Mouse (Mus musculus) C3H10T1/2 (cell line): ENCODE data around the gene Ppox. TPM values are rescaled to one million over a fixed set of nuclear protein-coding genes. Genes with fewer than 3 reads are reported as not detected.

ENCODE experiments used
- polyA plus RNA-seq, 2 experiments: library from polyadenylated mRNA; unstranded; fragments of >200 nt; fragmentation: generic; extraction: Trizol; gene quantifications; one replicate each; pipeline ENCODE4 v1.2.1; 2012; ENCODE audit warnings: missing spikeins in 2 of 2

The Ppox gene
- polyA plus RNA-seq, result 10 to 100 TPM in 1 of 2 experiments, 1 to 10 TPM in 1; 7.7 to 19.8 TPM

GRCm38 (mm10) chr1:171280916-171281527 is at the start of gene Ppox:
Gene Ppox (minus strand): TSS chr1:171281186.

GRCm38 (mm10) chr1:171328839-171329432 is 48.0 kb upstream of the Ppox start, which contains the start of gene Dedd:
Gene Dedd (plus strand): TSS chr1:171329145.

GRCm38 (mm10) chr1:171294298-171295062 is 13.5 kb upstream of the Ppox start, which contains the start of gene Ufc1:
Gene Ufc1 (minus strand): TSS chr1:171295024.

GRCm38 (mm10) chr1:171287136-171288081 is 6.4 kb upstream of the Ppox start, which contains the start of gene Usp21:
Gene Usp21 (minus strand): TSS chr1:171287991.

GRCm38 (mm10) chr1:171269848-171270572 is 11.0 kb downstream of the Ppox start, which contains the start of gene B4galt3:
Gene B4galt3 (plus strand): TSS chr1:171270328.

GRCm38 (mm10) chr1:171250680-171251593 is 30.0 kb downstream of the Ppox start, which contains the start of gene Ndufs2:
Gene Ndufs2 (minus strand): TSS chr1:171251388.

GRCm38 (mm10) chr1:171249913-171250600 is 30.9 kb downstream of the Ppox start, which contains the start of gene Adamts4:
Gene Adamts4 (plus strand): TSS chr1:171250421.

GRCm38 (mm10) chr1:171234126-171234525 is 46.9 kb downstream of the Ppox start, which contains the start of gene Fcer1g:
Gene Fcer1g (minus strand): TSS chr1:171234365.

Other genes with a start within 250 kb of the Ppox start
- gene Fcgr3, start 216.3 kb downstream of the Ppox start, polyA plus RNA-seq, result not detected
- gene Cfap126, start 167.3 kb downstream of the Ppox start, polyA plus RNA-seq, result 1 to 10 TPM in 1 of 2 experiments, under 1 TPM in 1; 0.47 to 2.7 TPM
- 100 to 1,000 TPM in 1 of 2 experiments, 10 to 100 TPM in 1; 72.7 to 128 TPM for gene Sdhc, start 130.6 kb downstream of the Ppox start, polyA plus RNA-seq
- gene Mpz, start 130.5 kb downstream of the Ppox start, polyA plus RNA-seq, result under 1 TPM; 0.07 to 0.42 TPM
- gene Pcp4l1, start 84.9 kb downstream of the Ppox start, polyA plus RNA-seq, result under 1 TPM in 1 of 2 experiments, not detected in 1; 0.11 TPM
- under 1 TPM; 0.01 to 0.02 TPM for gene Nr1i3, start 67.2 kb downstream of the Ppox start, polyA plus RNA-seq
- 10 to 100 TPM; 30.8 to 39.3 TPM for gene Tomm40l, start 58.7 kb downstream of the Ppox start, polyA plus RNA-seq
- gene Apoa2, start 56.1 kb downstream of the Ppox start, polyA plus RNA-seq, result under 1 TPM in 1 of 2 experiments, not detected in 1; 0.33 TPM
- under 1 TPM in 1 of 2 experiments, not detected in 1; 0.07 TPM for gene Fcer1g, start 46.8 kb downstream of the Ppox start, polyA plus RNA-seq
- 1 to 10 TPM in 1 of 2 experiments, under 1 TPM in 1; 0.25 to 8.9 TPM for gene Adamts4, start 30.8 kb downstream of the Ppox start, polyA plus RNA-seq
- gene Ndufs2, start 29.8 kb downstream of the Ppox start, polyA plus RNA-seq, result 100 to 1,000 TPM; 163 to 201 TPM
- gene B4galt3, start 10.9 kb downstream of the Ppox start, polyA plus RNA-seq, result 10 to 100 TPM in 1 of 2 experiments, 1 to 10 TPM in 1; 9.2 to 33.6 TPM
- gene Usp21, start 6.8 kb upstream of the Ppox start, polyA plus RNA-seq, result 10 to 100 TPM; 15.3 to 46.2 TPM
- 100 to 1,000 TPM in 1 of 2 experiments, 10 to 100 TPM in 1; 96.6 to 138 TPM for gene Ufc1, start 13.8 kb upstream of the Ppox start, polyA plus RNA-seq
- 10 to 100 TPM; 14.8 to 45.0 TPM for gene Dedd, start 48.0 kb upstream of the Ppox start, polyA plus RNA-seq
- 10 to 100 TPM in 1 of 2 experiments, 1 to 10 TPM in 1; 7.6 to 30.5 TPM for gene Nit1, start 64.5 kb upstream of the Ppox start, polyA plus RNA-seq
- 10 to 100 TPM; 29.8 to 51.1 TPM for gene Pfdn2, start 64.5 kb upstream of the Ppox start, polyA plus RNA-seq
- under 1 TPM in 1 of 2 experiments, not detected in 1; 0.05 TPM for gene Klhdc9, start 79.6 kb upstream of the Ppox start, polyA plus RNA-seq
- under 1 TPM; 0.02 to 0.04 TPM for gene Nectin4, start 88.9 kb upstream of the Ppox start, polyA plus RNA-seq
- gene Arhgap30, start 107.8 kb upstream of the Ppox start, polyA plus RNA-seq, result under 1 TPM; 0.02 to 0.06 TPM
- 10 to 100 TPM; 23.4 to 86.2 TPM for gene Usf1, start 130.1 kb upstream of the Ppox start, polyA plus RNA-seq
- gene Tstd1, start 137.7 kb upstream of the Ppox start, polyA plus RNA-seq, result 1 to 10 TPM in 1 of 2 experiments, under 1 TPM in 1; 0.16 to 2.5 TPM
- under 1 TPM in 1 of 2 experiments, not detected in 1; 0.13 TPM for gene F11r, start 156.3 kb upstream of the Ppox start, polyA plus RNA-seq
- gene Alyref2, start 222.3 kb upstream of the Ppox start, polyA plus RNA-seq, result 1 to 10 TPM in 1 of 2 experiments, under 1 TPM in 1; 0.81 to 6.3 TPM